Mouse (Mus musculus) left cerebral cortex, postnatal 25 days (tissue): ENCODE data around the gene Tmem8b. TPM values are rescaled to one million over a fixed set of nuclear protein-coding genes. Genes with fewer than 3 reads are reported as not detected.

ENCODE experiments used
- DNase-seq, 2 experiments: peaks; one replicate each; pipeline ENCODE4 v3.0.0; 2022; ENCODE audit warnings: low spot score in 2 of 2, mixed read lengths in 1 of 2
- intact Hi-C: fragments of 180-260 bp; cut with DNase I; formaldehyde crosslinking; loops from one replicate; pipeline ENCODE4 v1.15.1; 2025
- microRNA-seq, 2 experiments: library from miRNA; unstranded; fragments of <30 nt; microRNA quantifications; one replicate each; pipeline ENCODE4 v1.2.0; 2022
- total RNA-seq, 2 experiments: library from RNA; stranded (reverse); gene quantifications; 2 replicates each; pipeline ENCODE4 v1.2.3; 2021

The Tmem8b gene
- total RNA-seq, 2 experiments from 2014 or later = 61.9 to 68.3 TPM

DNA sequence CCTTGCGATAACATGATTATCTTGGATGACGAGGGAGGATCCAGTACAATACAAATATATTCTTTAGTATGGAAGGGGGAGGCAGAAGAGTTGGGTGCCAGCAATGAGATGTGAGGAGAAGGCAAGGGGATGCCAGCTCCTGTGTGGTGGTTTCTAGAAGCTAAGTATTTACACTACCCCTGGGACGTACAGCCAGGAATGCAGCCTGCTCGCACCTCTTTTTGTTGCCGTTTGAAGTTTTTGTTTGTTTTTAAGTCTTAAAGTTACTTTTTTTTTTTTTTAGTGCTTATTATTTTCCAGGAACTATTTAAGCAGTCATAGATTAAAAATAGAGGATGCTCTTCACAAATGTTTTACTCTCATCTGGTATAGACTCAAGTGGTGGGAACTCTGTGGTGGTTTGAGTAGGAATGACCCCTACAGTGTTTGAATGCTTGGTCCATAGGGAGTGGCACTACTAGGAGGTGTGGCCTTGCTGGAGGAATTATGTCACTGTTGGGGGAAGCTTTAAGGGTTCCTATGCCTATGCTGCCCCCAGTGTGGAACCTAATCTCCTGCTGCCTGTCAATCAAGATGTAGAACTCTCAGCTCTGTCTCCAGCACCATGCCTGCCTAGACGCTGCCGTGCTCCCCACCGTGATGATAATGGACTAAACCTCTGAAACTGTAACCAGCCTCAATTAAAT is 70.4 kb downstream of the Tmem8b start:
- intact Hi-C loops = no loop called here

GRCm38 (mm10) chr4:43741526-43741925 is 72.8 kb downstream of the Tmem8b start:
- no peak for DNase-seq
- intact Hi-C loops = no loop called here

More for the DNA sequence above, 70.4 kb downstream of the Tmem8b start:
- DNase-seq = no peak

Small RNA genes within 50 kb of the gene (microRNA-seq; reads per million reads assigned to microRNA genes)
- 0.67 to 1.2 reads per million in 2 experiments for gene Gm25262

Other genes with a start within 250 kb of the Tmem8b start
- 1 to 10 TPM in 1 of 2 experiments, under 1 TPM in 1; 0.62 to 1.2 TPM for gene Fam166b, start 239.8 kb upstream of the Tmem8b start, total RNA-seq
- 10 to 100 TPM; 86.6 to 87.1 TPM for gene Tesk1, start 227.0 kb upstream of the Tmem8b start, total RNA-seq
- 1 to 10 TPM; 1.0 to 2.2 TPM for gene Cd72, start 214.3 kb upstream of the Tmem8b start, total RNA-seq
- gene Sit1, start 185.2 kb upstream of the Tmem8b start, total RNA-seq = not detected
- 10 to 100 TPM; 22.3 to 25.4 TPM for gene Ccdc107, start 176.1 kb upstream of the Tmem8b start, total RNA-seq
- gene Arhgef39, start 169.3 kb upstream of the Tmem8b start, total RNA-seq = under 1 TPM; 0.37 to 0.96 TPM
- gene Car9, start 162.0 kb upstream of the Tmem8b start, total RNA-seq = 1 to 10 TPM in 1 of 2 experiments, not detected in 1; 1.0 TPM
- gene Tpm2, start 145.2 kb upstream of the Tmem8b start, total RNA-seq = 1 to 10 TPM; 8.0 to 8.1 TPM
- gene Creb3, start 106.6 kb upstream of the Tmem8b start, total RNA-seq = 10 to 100 TPM; 77.0 to 77.3 TPM
- 10 to 100 TPM; 51.7 to 53.4 TPM for gene Tln1, start 106.3 kb upstream of the Tmem8b start, total RNA-seq
- 10 to 100 TPM; 44.3 to 46.7 TPM for gene Rgp1, start 90.3 kb upstream of the Tmem8b start, total RNA-seq
- gene Gba2, start 90.1 kb upstream of the Tmem8b start, total RNA-seq = 10 to 100 TPM; 65.9 to 69.4 TPM
- under 1 TPM in 1 of 2 experiments, not detected in 1; 0.50 TPM for gene Msmp, start 84.5 kb upstream of the Tmem8b start, total RNA-seq
- 10 to 100 TPM; 49.0 to 50.1 TPM for gene Npr2, start 37.0 kb upstream of the Tmem8b start, total RNA-seq
- 1 to 10 TPM in 1 of 2 experiments, under 1 TPM in 1; 0.73 to 1.2 TPM for gene Spag8, start 15.4 kb upstream of the Tmem8b start, total RNA-seq
- gene Hint2, start 12.5 kb upstream of the Tmem8b start, total RNA-seq = 10 to 100 TPM; 33.7 to 35.7 TPM
- gene Fam221b, start 174 bp downstream of the Tmem8b start, total RNA-seq = 1 to 10 TPM; 1.3 to 1.4 TPM
- gene Olfr70, start 31.8 kb downstream of the Tmem8b start, total RNA-seq = not detected
- not detected for gene Olfr71, start 41.3 kb downstream of the Tmem8b start, total RNA-seq
- gene Hrct1, start 58.2 kb downstream of the Tmem8b start, total RNA-seq = 1 to 10 TPM; 1.2 to 1.4 TPM
- under 1 TPM; 0.73 to 0.87 TPM for gene Spaar, start 61.1 kb downstream of the Tmem8b start, total RNA-seq
- gene Olfr159, start 102.0 kb downstream of the Tmem8b start, total RNA-seq = not detected
- not detected for gene Olfr156, start 154.9 kb downstream of the Tmem8b start, total RNA-seq
- not detected for gene Olfr157, start 171.2 kb downstream of the Tmem8b start, total RNA-seq
- gene Olfr155, start 182.6 kb downstream of the Tmem8b start, total RNA-seq = not detected
- gene Reck, start 206.6 kb downstream of the Tmem8b start, total RNA-seq = 1 to 10 TPM; 6.0 to 7.1 TPM